Mouse (Mus musculus): ENCODE results near the gene Cygb.
A peak's percentile ranks its signal among the peaks of the same experiment; 100 is the strongest.

Gene Cygb

DNA sequence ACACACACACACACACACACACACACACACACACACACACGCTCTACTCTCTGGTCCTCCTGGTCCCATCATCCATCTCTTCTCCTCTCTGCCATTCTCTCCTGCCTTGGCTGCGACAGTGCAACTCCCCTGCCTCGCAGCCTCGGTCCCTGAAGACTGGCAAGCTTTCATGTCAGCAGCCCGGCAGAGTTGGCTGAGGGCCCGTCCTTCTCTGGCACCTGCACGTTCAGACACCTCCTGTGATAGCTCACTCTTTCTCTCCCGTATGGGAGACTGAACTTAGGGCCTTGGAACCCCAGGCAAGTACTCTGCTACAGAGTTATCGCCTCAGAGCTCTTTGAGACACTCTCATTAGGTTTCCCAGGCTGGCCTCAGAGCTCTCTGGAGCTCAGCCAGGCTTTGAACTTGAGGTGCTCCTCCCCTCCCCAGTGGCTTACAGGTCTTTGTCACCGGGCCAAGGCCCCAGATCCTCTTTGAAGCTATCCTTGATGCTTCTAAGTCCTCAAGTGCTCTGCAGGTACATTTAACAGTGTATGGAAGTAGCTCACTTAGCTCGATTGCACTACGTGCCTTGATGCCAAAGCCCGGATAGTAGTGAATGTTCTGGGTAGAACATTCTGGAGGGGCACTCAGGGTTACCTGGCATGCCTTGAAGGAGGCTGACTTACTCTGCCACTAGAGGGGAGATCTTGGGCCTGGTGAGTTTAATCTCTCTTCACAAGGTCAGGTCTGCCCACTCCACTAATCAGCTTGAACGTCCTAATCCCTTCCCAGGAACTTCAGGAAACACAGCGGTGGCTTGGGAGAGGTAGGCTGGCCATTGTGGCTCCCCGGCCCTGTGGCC is 2.5 kb upstream of the Cygb start:
- DNase-seq (ENCODE audit: low read depth, low spot score), result no peak

GRCm38 (mm10) chr11:116653709-116654221 is 348 bp downstream of the Cygb start:
- DNase-seq (ENCODE audit: low read depth, low spot score), result peak; percentile 38

- DNase-seq (ENCODE audit: low read depth, low spot score), result no peak
Observed at GRCm38 (mm10) chr11:116653234-116653633, 879 bp downstream of the Cygb start, which contains the start of gene Prcd. TSS of gene Prcd (plus strand) at chr11:116653534.

- no peak for DNase-seq (ENCODE audit: low read depth, low spot score)
Observed at GRCm38 (mm10) chr11:116652330-116653098, 1.6 kb downstream of the Cygb start.

DNA sequence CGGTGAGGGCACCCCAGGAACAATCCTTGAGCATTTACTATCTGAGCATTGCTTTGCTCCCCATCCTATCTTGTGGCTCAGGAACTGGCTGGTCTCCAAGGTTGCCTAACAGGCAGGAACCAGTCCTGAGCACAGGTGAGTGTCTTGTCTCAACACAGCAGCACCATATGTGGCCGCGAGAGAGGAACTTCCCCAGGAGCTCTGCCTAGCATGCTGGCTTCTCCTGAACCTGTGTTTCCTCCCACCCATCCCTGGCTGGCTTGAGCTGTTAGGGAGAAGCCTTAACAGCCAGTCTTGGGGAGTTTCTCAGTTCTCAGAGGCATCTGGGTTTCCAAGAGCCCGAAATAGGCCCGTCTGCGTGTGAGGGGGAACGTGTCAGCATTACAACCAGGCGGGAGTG is 2.8 kb downstream of the Cygb start:
- no peak for DNase-seq (ENCODE audit: low read depth, low spot score)

GRCm38 (mm10) chr11:116650811-116651210 is 3.3 kb downstream of the Cygb start:
- DNase-seq (ENCODE audit: low read depth, low spot score), result no peak

GRCm38 (mm10) chr11:116649711-116650337 is 4.3 kb downstream of the Cygb start:
- DNase-seq (ENCODE audit: low read depth, low spot score), result no peak

DNA sequence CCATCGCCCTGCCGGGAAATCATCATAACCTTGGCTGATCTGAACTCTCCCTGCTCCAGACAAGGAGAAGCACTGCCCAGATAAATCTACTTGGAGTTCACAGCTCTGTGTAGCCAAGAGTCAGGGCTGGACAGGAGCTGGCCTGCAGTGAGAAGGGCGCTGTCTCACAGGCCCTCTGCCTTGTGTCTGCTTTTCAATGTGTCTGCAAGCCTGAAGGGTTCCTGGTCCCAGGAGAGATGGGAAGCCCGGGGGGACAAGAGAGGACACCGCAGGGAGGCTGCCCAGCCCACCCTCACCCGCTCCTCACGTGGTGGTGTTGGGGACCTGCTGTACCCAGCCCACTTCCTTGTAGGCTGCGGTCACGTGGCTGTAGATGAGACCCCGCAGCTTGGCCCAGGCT is 5.1 kb downstream of the Cygb start:
- no peak for DNase-seq (ENCODE audit: low read depth, low spot score)

DNA sequence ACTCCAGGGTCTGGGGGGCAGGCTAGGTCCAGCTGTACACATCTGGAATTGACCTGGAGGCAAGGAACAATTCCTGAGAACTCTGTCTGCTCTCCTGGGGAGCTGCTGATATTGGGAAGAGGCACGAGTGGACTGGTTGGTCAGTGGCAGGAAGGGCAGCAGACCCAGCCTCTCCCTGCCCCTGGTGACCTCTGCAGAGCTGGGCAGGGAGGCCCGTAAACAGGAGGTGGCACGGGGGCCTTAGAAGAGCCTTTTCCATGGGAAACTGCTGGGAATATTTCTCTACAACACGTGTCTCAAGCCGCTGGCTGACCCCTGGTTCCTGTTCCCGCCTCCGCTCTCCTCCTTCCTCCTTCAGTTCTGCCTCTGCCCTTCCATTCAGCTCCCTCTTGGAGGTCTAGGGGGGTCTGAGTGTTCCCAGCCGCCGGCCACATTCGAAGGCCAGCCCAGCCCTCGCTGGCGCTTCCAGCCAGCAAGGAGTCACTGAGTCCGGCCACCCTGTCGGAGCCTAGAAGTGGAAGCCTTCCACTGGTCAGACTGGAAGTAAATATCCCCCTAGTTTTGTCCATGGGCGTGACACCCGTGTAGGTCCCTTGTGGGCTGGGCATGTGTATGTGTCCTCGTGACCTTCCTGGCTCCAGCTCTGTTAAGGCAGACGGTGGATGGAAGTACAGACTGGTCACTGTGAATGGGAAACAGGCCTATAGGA is 5.7 kb downstream of the Cygb start:
- DNase-seq (ENCODE audit: low read depth, low spot score), result no peak

DNA sequence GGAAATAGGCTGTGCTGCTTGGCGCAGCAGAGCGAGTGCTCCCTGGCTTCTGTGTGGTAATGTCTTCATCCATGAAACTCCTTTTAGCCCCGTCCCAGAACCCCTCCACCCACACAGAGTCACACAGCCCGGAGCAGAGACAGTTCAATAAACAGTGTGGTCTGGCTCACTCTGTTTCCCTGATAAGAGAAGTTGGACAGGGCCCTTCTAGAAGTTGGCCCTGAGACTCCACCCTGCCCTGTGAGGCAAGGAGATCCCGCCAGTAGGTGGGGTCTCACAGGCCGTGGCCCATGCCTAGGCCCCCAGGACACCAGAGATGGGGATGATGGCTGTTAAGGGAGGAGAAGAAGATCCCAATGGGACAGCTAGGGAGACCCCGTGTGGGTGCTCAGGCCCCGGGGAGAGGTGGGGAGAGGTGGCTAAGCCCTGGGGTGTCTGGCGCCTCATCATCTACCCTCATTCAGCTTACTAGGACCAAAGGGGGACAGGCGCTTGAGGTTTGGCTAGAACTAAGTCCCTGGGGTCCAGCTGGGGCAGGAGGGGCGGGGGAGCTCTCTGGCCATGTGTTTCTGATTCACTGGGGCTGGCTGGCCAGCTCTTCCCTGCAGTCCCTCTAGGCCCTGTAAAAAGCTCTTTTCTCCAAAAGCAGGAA is 6.6 kb downstream of the Cygb start:
- DNase-seq (ENCODE audit: low read depth, low spot score), result no peak

- DNase-seq (ENCODE audit: low read depth, low spot score), result no peak
Observed at GRCm38 (mm10) chr11:116646771-116647170, 7.3 kb downstream of the Cygb start.

- no peak for DNase-seq (ENCODE audit: low read depth, low spot score)
Observed at GRCm38 (mm10) chr11:116646136-116646535, 8.0 kb downstream of the Cygb start.

GRCm38 (mm10) chr11:116645446-116646110 is 8.5 kb downstream of the Cygb start:
- DNase-seq (ENCODE audit: low read depth, low spot score), result no peak

DNA sequence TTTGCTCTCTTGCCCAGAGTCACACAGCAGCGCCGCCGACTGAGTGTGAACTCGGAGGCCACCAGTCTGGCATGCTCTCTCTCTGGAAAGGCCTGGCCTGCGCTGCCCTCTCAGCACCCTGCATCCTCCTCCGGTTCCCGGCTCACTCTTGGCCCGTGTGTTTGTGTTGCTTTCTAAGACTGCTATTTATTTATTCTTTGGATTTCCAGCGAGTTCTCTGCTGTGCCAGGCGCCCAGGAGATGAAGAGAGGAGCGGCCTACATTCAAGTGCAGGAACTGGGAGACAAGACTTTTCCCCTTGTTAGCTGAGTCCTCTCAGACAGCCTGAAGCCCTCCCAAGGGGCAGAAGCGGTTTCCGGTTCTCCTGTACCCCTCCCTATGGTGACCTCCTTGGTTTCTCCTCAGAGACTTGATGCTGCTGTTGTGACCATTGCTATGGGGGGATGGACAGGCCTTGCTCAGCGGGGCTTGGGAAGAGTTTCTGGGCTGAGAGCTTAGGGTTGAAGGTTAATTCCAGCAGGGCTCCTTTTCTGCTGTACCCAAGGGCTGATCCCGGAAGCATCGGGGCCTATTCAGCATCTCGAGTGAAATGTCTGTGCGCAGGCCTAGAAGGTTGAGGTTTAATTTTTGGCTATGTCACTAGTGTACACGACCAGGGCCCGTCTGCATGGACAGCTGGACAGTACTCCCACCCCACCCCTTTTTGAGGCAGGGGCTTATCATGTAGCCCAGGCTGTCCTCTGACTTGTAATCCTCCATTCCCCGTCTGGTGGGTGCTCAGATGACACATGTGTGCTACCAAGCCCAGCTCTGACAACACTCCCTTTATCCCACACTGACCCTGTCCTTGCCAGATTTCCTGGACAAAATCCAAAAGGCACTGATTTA is 9.6 kb downstream of the Cygb start:
- DNase-seq (ENCODE audit: low read depth, low spot score), result no peak

DNA sequence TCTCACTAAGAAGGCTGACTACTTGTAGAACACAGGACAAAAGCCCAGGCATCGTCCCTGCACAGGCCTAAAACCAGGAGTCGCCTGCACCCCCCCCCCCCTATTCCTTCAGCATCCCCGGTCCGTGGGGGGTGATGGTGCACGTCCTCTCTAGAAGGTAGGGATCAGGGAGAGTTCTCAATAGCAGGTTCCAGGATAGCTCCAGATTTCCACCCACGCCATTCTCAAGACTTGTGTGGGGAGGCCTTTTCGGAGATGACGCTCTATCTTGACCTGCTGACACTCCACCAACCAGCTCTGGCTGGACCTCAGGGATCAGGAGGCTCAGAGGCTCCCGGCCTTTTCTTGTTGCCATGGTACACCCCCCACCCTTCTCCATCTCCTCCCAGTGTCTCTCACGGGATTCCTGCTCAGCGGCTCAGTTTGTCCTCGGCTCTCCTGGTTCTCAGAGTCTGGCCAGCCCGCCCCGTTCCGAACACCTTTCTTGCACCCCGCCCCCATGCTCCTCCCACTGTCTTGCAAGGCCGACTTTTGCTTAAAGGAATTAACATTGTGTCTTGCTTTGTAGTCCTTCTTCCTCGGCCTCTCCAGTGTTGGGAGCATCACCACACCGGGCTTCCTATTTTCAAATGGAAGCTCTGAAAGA is 10.4 kb downstream of the Cygb start:
- peak; percentile 73 for DNase-seq (ENCODE audit: low read depth, low spot score)

- peak; percentile 83 for DNase-seq (ENCODE audit: low read depth, low spot score)
Observed at GRCm38 (mm10) chr11:116642681-116643578, 11.2 kb downstream of the Cygb start.

DNA sequence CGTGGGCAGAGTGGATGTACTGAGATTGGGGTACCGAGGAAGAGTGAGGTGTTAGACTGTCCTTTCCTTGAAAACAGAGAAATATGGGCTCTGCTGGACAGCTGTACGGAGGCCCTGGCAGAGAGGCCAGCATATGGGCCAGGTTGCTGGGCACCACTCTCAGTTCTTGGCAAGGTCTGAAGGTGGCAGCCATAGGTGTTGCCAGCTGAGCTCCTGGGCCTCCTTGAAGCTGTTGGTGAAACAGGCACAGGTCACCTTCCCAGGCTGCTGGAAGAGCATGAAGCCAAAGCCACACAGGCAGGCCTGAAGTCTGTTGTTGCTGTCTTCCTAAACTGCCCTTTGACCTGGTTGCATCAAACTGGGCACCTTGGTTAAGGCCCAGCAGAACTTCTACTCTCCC is 12.4 kb downstream of the Cygb start:
- no peak for DNase-seq (ENCODE audit: low read depth, low spot score)

- peak; percentile 83 for DNase-seq (ENCODE audit: low read depth, low spot score)
Observed at GRCm38 (mm10) chr11:116641168-116641567, 12.9 kb downstream of the Cygb start.
